Mouse (Mus musculus): ENCODE measurements around the gene Arntl.

DNA sequence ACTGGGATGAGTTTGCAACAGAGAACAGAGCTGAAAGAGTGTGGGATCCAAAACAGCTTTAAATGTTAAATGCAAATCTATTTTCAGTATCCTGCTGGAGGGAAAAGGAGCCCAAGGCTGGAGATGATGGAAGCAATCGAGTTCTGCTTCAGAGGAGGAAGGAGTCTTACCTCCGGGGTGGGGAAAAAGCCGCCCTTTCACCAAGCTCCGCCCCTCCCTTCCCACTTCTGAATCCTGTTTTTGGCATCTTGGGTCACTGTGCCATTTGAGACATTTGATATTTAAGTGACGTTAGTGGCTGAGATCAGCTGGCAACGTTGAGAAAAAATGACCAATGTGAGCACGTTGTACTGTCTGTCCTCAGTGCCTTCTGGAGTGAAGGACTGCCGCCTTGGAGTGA lies 8.9 kb downstream of the Arntl start:
- no peak for TF ChIP-seq GATA1 (IDR thresholded peaks at IDR 0.05; ENCODE audit: low read length)
- no peak for TF ChIP-seq TAL1 (IDR thresholded peaks at IDR 0.05; ENCODE audit: low read length)
